8 mouse cellular contexts compared by ENCODE assay signal in genomic region chr11:115172825-115173287, GRCm38 (mm10). TPM values are rescaled to one million over a fixed set of nuclear protein-coding genes. Genes with fewer than 3 reads are reported as not detected.
DNase-seq lines count a peak whose midpoint lies in the region; ATAC-seq and TF ChIP-seq lines count a peak whose summit lies in the region.

No protein-coding gene starts in this region.

- 32% methylated on average over 4 of the region's 4 CpGs for WGBS in hindbrain, postnatal 0 days
- 28% methylated on average over 4 of the region's 4 CpGs for WGBS in liver, embryonic 12.5 days (ENCODE audit: insufficient replicate concordance)
- WGBS in stomach, embryonic 16.5 days, result 41% methylated on average over 4 of the region's 4 CpGs

- no peaks in the 10 kb centered on the region for H3K27me3 ChIP-seq in hindbrain, postnatal 0 days (ENCODE audit: insufficient read depth, low read length)
- no peaks in the 10 kb centered on the region for H3K27me3 ChIP-seq in liver, embryonic 12.5 days (replicated peaks)
- H3K27me3 ChIP-seq in stomach, embryonic 16.5 days (ENCODE audit: control insufficient read depth, insufficient read depth, low read length), result no peaks in the 10 kb centered on the region

- TF ChIP-seq CTCF in hindbrain, postnatal 0 days (IDR thresholded peaks at IDR 0.05; ENCODE audit: low read depth), result no peak

- H3K4me1 ChIP-seq in hindbrain, postnatal 0 days (ENCODE audit: insufficient read depth, low read length), result peaks cover 21% of the 10 kb centered on the region
- peaks cover 66% of the 10 kb centered on the region for H3K4me1 ChIP-seq in liver, embryonic 12.5 days
- peaks cover 60% of the 10 kb centered on the region for H3K4me1 ChIP-seq in stomach, embryonic 16.5 days (ENCODE audit: control insufficient read depth, insufficient read depth, low read length)

- H3K9ac ChIP-seq in hindbrain, postnatal 0 days (replicated peaks; ENCODE audit: low read length), result no peak overlapping the region
- H3K9ac ChIP-seq in liver, embryonic 12.5 days, result no peak overlapping the region
- H3K9ac ChIP-seq in stomach, embryonic 16.5 days (ENCODE audit: low read length), result peak overlapping the region; percentile 44; the same call in 1 of the 2 replicates

- no peaks in the 10 kb centered on the region for H3K36me3 ChIP-seq in hindbrain, postnatal 0 days (ENCODE audit: insufficient read depth, low read length)
- H3K36me3 ChIP-seq in liver, embryonic 12.5 days, result peaks cover 34% of the 10 kb centered on the region
- H3K36me3 ChIP-seq in stomach, embryonic 16.5 days (ENCODE audit: control insufficient read depth, insufficient read depth, low read length), result no peaks in the 10 kb centered on the region

- H3K27ac ChIP-seq in hindbrain, postnatal 0 days, result peak overlapping the region; percentile 32; the same call in 1 of the 2 replicates
- H3K27ac ChIP-seq in liver, embryonic 12.5 days, result no peak overlapping the region
- H3K27ac ChIP-seq in stomach, embryonic 16.5 days (ENCODE audit: low read length), result peak overlapping the region; percentile 89

- intact Hi-C loops in left cerebral cortex, postnatal 4 days (cut with DNase I), result no loop called here

- peak; percentile 19; the same call in 1 of the 2 replicates for ATAC-seq in hindbrain, postnatal 0 days
- no peak for ATAC-seq in liver, embryonic 12.5 days
- peak; percentile 58; the same call in 1 of the 2 replicates for ATAC-seq in stomach, embryonic 16.5 days (ENCODE audit: insufficient read depth, low FRiP score)

- DNase-seq in left cerebral cortex, postnatal 4 days, result peak; percentile 60
- DNase-seq in left cerebral cortex, adult 11 months (ENCODE audit: low spot score), result no peak
- DNase-seq in embryo, embryonic 11 days, result peak; percentile 57
- peak; percentile 76 for DNase-seq in hindbrain, postnatal 0 days (ENCODE audit: low spot score)
- DNase-seq in layer of hippocampus, adult 9-10 months (ENCODE audit: low spot score), result no peak
- no peak for DNase-seq in spleen, adult 12 weeks (ENCODE audit: low spot score)

- no peak overlapping the region for H3K4me3 ChIP-seq in hindbrain, postnatal 0 days (ENCODE audit: low read length)
- H3K4me3 ChIP-seq in liver, embryonic 12.5 days, result no peak overlapping the region
- no peak overlapping the region for H3K4me3 ChIP-seq in stomach, embryonic 16.5 days (replicated peaks; ENCODE audit: low read length)

- no peak overlapping the region for H3K4me2 ChIP-seq in hindbrain, postnatal 0 days (ENCODE audit: low read depth, low read length)
- peak overlapping the region; percentile 39; the same call in 1 of the 2 replicates for H3K4me2 ChIP-seq in liver, embryonic 12.5 days
- peak overlapping the region; percentile 40 for H3K4me2 ChIP-seq in stomach, embryonic 16.5 days (ENCODE audit: low read depth, low read length)

- H3K9me3 ChIP-seq in hindbrain, postnatal 0 days (ENCODE audit: low read length), result no peaks in the 10 kb centered on the region
- H3K9me3 ChIP-seq in liver, embryonic 12.5 days (replicated peaks), result no peaks in the 10 kb centered on the region
- no peaks in the 10 kb centered on the region for H3K9me3 ChIP-seq in stomach, embryonic 16.5 days (replicated peaks; ENCODE audit: control insufficient read depth, low read length)

RNA-seq across cellular contexts. Expression of gene Slc9a3r1, which starts 9.7 kb away (rescaled TPM):
- total RNA-seq in left cerebral cortex, postnatal 4 days (2021), result 10 to 100 TPM; 38.7 to 41.3 TPM
- 72.6 and 76.9 TPM in 2 replicates for total RNA-seq in hindbrain, postnatal 0 days (2014; rRNA removed)
- polyA plus RNA-seq in hindbrain, postnatal 0 days (2015; fragmentation: Nextera tagmentation; extraction: Ambion mirVana), result 91.8 and 98.2 TPM in 2 replicates
- 74.5 and 75.7 TPM in 2 replicates for polyA plus RNA-seq in liver, embryonic 12.5 days (2016; fragmentation: Nextera tagmentation; extraction: Ambion mirVana)
- 136 and 138 TPM in 2 replicates for polyA plus RNA-seq in stomach, embryonic 16.5 days (2015; fragmentation: Nextera tagmentation; extraction: Ambion mirVana)

RNA-seq across cellular contexts. Expression of gene Tmem104, which starts 14.4 kb away (rescaled TPM):
- 10 to 100 TPM; 18.1 to 18.2 TPM for total RNA-seq in left cerebral cortex, postnatal 4 days (2021)
- 6.4 and 11.1 TPM in 2 replicates for total RNA-seq in hindbrain, postnatal 0 days (2014; rRNA removed)
- 10.1 and 13.5 TPM in 2 replicates for polyA plus RNA-seq in hindbrain, postnatal 0 days (2015; fragmentation: Nextera tagmentation; extraction: Ambion mirVana)
- polyA plus RNA-seq in liver, embryonic 12.5 days (2016; fragmentation: Nextera tagmentation; extraction: Ambion mirVana), result 7.5 and 8.1 TPM in 2 replicates
- 8.3 and 9.7 TPM in 2 replicates for polyA plus RNA-seq in stomach, embryonic 16.5 days (2015; fragmentation: Nextera tagmentation; extraction: Ambion mirVana)

RNA-seq across cellular contexts. Expression of gene Nat9, which starts 14.8 kb away (rescaled TPM):
- 10 to 100 TPM; 12.5 to 15.6 TPM for total RNA-seq in left cerebral cortex, postnatal 4 days (2021)
- total RNA-seq in hindbrain, postnatal 0 days (2014; rRNA removed), result 17.3 and 27.8 TPM in 2 replicates
- polyA plus RNA-seq in hindbrain, postnatal 0 days (2015; fragmentation: Nextera tagmentation; extraction: Ambion mirVana), result 17.3 and 22.2 TPM in 2 replicates
- polyA plus RNA-seq in liver, embryonic 12.5 days (2016; fragmentation: Nextera tagmentation; extraction: Ambion mirVana), result 12.8 and 12.9 TPM in 2 replicates
- polyA plus RNA-seq in stomach, embryonic 16.5 days (2015; fragmentation: Nextera tagmentation; extraction: Ambion mirVana), result 21.8 and 23.4 TPM in 2 replicates

RNA-seq across cellular contexts. Expression of gene Cd300lf, which starts 39.1 kb away (rescaled TPM):
- total RNA-seq in left cerebral cortex, postnatal 4 days (2021), result under 1 TPM; 0.30 to 0.48 TPM
- total RNA-seq in hindbrain, postnatal 0 days (2014; rRNA removed), result not detected in 2 replicates
- polyA plus RNA-seq in hindbrain, postnatal 0 days (2015; fragmentation: Nextera tagmentation; extraction: Ambion mirVana), result 0.23 and 0.37 TPM in 2 replicates
- 0.90 and 1.3 TPM in 2 replicates for polyA plus RNA-seq in liver, embryonic 12.5 days (2016; fragmentation: Nextera tagmentation; extraction: Ambion mirVana)
- polyA plus RNA-seq in stomach, embryonic 16.5 days (2015; fragmentation: Nextera tagmentation; extraction: Ambion mirVana), result 2.0 and 3.4 TPM in 2 replicates

Comparison
In these comparisons a context has a peak if more than half of its experiments do, and no peak if none do; other contexts are left out.
1. DNase-seq: peak in left cerebral cortex, postnatal 4 days (single experiment), embryo, embryonic 11 days (single experiment) and hindbrain, postnatal 0 days (single experiment); none in left cerebral cortex, adult 11 months (single experiment), layer of hippocampus, adult 9-10 months (single experiment) and spleen, adult 12 weeks (single experiment).